Mouse (Mus musculus) right cerebral cortex, adult 2 months (tissue): Measurements from ENCODE around the gene Ackr3.

Experiments used
- DNase-seq, 2 experiments: peaks; one replicate each; pipeline ENCODE4 v3.0.0; 2021 to 2022; ENCODE audit warnings: low spot score in 2 of 2

The Ackr3 gene

DNA sequence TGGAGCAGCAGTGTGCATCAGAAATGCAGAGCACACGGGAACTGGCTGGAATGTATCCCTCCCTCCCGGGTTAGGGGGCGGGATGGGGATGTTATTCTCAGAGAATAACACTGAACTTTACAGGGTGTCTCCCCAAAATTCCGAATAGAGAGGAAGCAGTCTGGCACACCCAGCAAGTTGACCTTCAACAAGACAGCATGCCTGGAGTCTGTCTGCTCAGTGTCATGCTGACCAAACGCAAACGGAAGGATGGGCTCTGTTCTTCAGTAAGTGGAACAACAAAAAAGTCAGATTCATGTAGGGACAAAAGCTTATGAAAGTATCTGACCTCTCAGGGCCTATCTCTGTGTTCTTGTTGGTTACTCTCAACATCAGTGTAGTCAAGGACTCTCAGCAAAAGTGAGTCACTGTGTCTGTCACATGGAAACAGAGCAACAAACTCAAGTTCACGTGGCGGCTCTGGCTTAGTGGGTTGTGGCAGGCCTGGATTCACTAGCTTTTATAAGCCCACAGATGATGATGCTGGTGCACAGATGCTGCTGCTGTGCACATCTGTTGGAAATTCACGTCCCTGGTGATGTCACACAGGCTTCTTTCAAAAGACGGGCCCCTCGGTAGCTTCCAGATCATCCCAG is 54.6 kb downstream of the Ackr3 start:
- no peak for DNase-seq

DNA sequence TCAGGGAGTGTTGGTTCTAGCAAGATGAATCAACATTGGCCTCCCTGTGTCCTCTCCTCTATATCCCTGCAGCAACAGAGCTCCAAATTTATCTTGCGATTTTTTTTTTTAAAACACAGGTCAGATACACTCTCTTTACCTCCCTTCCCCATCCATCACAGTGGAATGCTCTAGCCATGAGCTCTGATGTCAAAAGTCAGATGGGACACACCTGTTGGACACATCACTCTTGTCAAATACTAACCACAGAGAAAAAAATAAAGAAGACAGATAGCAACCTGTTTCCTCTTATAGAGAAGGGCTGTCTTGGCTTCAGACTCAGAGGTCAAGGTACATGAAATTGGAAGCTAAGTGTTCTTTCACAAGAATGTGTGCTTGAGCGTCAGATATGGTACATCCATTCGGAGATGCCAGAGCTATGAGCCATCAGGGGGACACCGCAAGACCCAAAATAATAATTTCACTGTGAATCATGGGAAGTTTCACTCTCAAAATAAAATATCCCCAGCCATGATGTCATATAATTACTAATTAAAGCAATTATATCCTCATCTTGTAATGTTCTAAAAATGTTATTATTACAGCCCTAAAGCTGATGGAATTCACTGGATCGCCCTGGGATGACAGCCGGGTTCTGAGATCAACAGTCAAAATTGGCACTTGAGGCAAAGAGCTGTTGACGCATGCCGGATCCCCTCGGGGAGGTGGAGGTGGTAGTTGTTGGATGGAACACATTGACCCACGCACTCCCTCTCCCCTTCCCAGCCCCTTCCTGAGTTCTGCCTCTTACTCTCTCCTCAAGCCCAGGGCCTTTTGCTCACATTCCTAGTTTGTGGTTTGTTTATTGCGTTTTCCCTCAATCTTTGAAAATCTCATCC is 57.2 kb downstream of the Ackr3 start:
- no peak for DNase-seq

DNA sequence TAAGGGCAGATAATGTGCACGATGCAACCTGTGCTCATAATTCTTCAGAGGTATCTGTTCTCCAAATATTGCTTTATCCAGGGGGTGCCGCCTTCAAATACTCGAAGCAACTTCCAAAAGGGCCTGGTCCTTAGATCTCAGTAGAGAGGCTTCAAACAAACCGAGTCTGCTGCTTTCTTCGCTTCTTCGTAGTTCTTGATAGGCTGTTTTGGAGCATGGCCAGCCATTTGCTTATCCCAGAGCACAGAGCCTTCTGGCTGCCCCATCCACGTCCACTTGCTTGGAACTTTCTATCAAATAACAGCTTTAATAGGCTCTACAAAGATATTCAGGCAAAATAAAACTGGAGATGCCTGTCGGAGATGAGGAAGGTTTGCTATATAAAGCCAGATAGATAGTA is 58.6 kb downstream of the Ackr3 start:
- no peak for DNase-seq
